Mouse (Mus musculus): Measurements from ENCODE around the gene Scd2.
"Not testable (repeated sequence)": the region's sequence is repeated elsewhere in the genome, so short reads cannot be mapped to it uniquely, and the experiment has no call there.

Scd2 gene

DNA sequence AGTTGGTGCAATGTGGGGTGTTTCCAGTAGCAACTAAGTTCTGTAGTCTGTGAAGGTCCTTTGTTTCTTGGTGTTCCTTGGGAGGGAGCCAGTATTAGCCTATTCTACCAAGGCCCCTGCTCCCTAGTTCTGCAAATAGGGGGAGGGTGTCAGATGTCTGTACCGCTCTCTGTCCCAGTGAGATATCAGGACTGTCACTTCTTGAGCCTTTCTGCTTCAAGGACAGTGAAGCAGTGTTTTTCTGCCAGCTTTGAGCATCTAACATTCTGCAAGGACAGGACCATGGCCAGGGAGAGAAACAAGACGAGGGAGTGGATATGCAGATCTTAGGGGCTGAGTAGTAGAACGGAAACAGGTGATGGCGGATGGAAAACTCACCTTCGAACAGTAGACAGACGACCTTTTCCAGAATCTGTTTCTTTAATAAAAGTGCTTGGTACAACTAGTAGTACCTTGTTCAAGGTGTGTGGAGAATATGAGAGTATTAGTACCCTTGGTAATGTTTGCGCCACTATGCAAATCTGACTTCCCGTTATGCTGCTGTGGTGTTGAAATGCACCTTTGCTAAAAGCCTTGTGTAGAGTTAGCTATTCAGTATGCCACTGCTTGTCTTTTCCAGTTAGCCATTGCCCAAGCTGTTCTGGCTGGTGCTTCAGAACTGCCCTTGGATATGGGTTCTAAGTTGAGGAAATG is 3.7 kb downstream of the Scd2 start:
- DNase-seq (ENCODE audit: low spot score), result no peak

DNA sequence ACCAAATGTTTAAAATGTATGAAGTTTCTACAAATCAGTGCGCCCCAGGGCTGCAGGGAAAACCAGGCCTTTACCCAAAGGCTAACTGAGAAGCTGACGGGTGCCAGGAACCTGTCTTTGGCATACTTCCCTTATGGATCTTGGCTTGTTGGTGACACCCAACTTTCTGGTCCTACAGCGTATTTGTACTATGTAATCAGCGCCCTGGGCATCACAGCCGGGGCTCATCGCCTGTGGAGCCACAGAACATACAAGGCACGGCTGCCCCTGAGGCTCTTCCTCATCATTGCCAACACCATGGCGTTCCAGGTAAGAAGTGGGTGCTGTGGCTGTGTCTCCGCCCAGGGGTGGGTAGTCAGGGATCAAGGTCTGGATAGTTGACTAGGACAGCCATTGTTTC is 4.4 kb downstream of the Scd2 start:
- no peak for DNase-seq (ENCODE audit: low spot score)

DNA sequence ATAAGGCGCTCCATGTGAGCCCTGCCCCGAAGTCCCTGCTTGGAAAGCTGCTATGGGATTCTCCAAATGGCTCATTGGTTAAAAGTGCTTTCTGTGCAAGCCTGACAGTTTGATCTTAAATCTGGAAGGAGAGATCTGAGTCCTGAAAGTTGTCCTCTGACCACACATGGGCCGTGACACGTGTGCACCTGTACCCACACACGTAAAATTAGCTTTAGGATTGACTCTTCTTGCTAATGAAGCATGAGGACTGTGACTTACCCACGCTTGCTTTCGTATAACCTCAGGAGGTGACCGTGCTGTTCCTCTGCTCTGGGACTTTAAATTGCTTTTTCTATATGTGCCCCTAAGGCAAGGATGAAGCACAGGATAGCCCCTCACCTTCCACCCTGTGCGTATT is 5.6 kb downstream of the Scd2 start:
- DNase-seq (ENCODE audit: low spot score), result no peak

DNA sequence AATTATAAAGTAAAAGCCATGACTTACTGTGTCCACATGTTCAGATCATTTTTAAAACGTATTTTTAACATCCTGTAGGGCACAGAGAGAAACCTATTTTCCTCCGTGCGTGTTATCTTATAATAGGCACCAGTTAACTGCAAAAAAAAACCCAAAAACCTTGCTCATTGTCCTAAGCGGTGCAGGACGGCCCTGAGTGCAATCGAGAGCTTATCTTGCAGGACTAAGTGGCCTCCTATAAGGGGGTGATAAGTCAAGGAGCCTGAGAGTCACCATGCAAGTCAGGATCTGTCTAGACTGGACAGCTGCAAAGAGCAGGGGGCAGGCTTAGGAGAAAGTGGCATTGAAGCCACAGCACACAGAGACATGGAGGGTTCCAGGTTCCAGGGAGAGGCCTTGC is 6.4 kb downstream of the Scd2 start:
- DNase-seq (ENCODE audit: low spot score), result no peak

DNA sequence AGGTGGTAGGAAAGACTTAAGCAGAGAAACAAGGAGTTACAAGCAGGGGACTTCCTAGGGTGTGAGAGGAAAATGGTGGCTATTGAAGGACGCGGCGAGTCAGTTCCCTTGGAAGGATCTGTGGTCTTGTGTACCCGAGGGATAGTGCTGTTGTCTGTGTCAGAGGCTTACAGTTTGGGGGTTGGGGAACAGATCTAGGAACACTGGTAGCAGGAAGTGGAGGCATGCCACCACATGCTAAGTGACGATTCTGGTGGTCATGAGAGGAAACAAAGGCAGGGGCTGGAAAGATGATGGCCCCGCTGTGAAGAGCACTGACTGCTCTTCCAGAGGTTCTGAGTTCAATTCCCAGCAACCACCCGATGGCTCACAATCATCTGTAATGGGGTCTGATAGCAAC is 7.0 kb downstream of the Scd2 start:
- no peak for DNase-seq (ENCODE audit: low spot score)

DNA sequence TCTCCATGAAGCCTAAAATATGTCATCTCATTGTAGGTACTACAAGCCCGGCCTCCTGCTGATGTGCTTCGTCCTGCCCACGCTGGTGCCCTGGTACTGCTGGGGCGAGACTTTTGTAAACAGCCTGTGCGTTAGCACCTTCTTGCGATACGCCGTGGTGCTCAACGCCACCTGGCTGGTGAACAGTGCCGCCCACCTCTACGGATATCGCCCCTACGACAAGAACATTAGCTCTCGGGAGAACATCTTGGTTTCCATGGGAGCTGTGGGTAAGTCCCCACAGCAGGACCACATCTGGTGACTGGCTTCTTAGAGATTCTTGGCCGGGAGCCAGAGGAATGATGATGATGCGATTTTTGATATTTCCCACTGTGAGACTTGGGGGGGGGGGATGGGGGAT is 7.7 kb downstream of the Scd2 start:
- DNase-seq (ENCODE audit: low spot score), result no peak

DNA sequence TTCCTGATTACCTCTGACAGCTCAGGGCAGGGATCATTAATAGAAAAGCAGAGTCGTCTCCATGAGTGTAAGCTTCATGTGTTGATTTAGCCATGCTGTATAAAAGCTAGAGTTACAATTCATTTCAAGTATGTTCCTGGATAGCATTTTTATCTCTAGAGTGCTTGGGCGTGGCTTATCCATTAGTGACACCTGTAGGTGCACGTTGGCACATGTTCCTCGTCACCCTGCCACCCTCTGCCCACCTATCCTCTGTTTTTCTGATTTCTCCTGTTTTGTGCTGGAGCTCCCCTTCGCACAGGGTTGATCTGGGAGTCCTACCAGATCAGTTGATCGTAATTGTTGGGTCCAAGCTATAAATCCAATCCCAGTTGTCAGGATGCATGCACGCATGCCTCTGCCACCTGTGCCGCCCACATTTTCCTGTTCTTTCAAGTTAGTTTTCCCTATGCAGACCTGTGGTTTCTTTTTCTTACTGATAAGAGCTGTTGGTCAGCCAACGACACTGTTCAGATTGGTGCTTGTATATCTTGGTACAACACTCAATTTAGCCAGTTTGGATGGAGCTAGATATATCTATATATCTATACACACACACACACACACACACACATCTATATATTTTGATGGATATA is 8.3 kb downstream of the Scd2 start:
- no peak for DNase-seq (ENCODE audit: low spot score)

DNA sequence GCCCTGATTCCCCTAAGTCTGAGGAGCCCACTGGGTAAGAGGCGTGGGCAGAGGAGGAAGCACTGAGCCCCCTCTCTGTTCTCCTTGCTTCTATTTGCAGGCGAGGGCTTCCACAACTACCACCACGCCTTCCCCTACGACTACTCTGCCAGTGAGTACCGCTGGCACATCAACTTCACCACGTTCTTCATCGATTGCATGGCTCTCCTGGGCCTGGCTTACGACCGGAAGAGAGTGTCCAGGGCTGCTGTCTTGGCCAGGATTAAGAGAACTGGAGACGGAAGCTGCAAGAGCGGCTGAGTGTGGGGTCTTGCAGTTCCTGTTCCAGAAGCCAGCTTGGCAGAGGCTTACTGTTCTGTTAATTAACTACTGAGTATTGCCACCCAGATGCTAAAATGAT is 9.4 kb downstream of the Scd2 start:
- DNase-seq (ENCODE audit: low spot score), result no peak

DNA sequence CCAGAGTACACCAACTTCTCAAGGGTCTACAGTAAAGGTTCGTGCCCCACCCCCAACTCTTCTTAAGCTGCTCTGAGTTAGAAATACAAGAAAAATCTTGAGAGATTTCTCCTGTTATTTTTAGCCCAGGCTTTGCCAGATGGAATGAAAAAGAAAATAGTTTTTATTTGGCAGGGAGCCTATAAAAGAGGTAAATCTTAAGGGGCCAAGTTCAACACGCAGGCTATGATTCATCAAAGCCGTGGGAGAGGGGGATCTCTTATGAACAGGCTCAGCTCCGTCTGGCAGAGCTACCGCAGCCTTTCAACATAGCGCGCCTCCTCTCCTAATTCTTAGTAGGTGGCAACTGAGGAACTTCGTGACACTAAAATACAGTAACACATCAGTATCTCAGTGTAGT is 10.0 kb downstream of the Scd2 start:
- no peak for DNase-seq (ENCODE audit: low spot score)

DNA sequence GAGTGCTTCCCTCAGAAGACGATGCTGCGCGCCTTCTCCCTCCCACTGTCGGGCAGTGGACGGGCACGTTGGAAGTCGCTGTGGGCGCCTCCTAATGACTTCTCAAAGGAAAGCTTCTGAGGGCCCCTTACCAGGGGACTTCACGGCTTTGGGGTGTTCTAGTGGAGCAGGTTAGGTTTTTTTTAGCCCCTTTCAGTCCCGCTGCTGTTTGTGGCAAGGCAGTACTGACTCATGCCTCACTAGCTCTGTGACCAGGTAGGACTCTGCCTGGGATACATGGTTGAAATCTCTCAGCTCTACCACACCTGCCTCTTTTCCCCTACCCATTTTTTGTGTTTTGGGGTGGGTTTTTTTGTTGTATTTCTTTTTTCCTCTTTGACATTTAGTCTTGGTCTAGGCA is 10.9 kb downstream of the Scd2 start:
- no peak for DNase-seq (ENCODE audit: low spot score)

DNA sequence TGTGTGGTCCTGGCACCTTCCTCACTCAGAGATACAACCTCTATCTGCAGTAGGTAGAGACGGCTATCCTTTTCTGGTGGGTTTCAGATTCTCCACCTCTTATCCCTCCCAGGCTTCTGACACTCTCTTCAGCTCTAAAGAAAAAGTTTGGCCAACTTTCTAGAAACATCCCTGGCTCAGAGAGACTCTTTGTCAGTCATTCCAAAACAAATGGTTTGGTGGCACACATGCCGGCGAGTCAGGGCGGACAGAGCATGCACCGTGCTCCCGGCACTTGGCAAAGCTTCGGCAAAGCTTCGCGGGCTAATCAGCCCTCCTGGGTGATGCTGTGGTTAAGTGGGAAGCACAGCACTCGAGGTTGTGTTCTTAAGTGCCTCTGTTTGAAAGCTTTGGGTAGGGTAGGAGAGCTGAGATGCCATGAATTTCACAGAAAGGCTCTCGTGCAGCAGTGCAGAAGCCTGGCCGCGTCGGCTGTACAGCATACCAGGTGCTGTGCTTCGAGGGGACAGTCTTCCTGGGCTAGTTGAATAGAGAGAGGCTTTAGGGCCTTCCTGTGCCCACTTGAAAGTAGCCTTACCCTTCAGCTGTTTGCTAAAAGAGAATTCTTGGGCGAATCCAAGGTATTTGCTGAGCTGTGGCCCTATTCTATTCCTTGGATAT is 11.5 kb downstream of the Scd2 start:
- no peak for DNase-seq (ENCODE audit: low spot score)

DNA sequence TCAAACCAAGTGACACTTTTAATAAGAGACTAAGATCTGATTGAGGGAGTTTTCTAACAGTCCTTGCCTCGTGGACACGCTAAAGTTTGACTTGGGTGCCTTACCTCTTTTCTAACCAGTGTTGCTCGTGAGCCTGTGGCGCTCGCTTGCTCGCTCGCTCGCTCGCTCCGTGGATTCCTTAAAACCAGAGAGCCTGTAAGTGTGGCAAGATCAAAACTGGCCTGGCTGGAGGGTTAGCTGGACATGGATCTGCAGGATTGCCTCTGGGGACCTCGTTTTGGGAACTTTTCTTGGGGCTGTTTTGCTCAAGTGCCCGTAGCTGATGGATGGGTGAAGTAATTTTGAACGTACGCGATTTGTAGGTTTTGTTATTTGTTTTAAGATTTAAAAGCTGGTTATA is 12.2 kb downstream of the Scd2 start:
- no peak for DNase-seq (ENCODE audit: low spot score)

DNA sequence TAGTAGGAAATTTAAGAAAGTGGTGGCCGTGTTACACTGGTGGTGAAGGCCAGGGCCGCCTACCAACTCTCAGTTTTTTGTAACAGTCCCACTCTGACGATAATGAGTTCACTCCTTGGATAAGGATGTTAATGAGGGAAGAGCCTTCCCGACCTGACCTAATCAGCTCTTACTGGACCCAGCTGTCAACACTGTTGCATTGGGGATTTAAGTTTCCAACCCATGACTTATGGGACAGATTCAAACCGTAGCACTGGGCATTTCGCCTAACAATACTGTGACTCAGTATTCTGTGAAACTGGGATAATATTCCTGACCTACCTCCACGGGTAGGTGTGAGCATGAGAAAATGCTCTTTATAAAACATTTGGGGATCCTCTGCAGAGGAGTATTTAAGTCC is 12.7 kb downstream of the Scd2 start:
- no peak for DNase-seq (ENCODE audit: low spot score)

DNA sequence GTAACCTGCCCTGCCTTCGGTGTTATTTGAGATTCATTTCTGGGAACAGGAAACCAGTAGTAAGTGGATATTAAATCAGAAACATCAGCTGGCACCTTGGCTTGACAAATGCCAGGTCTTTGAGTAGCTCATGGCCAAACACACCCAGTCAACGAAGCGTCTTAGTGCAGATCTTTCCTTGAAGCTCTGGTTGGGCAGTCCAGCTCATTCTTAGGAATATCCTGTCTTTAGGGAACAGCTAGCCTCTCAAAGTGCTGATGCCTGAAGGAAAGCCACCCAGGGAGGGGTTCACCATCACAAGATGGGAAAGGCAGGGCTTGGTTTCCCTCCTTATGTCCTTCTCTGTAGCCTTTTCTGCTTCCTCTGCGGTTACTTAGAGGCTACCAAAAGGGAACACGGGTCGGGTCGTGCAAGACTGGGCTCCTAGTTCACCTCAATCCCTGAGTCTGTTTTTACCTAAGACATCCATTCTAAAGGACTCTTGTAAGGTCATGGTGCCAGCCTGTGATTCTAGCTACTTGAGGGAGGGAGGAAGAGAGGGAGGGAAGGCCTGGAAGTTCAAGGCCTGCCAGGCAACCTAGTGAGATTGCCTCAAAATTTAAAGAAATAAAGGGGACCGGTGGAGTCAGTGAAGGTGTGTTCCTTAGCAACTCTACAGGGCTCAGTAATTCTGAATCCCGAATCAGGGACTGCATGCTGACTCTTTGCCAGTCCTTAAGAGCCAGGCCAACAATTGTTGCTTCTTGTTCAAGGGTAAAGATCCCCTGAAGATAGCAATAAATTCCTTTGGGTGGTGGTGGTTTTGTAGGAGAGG is 13.8 kb downstream of the Scd2 start:
- DNase-seq (ENCODE audit: low spot score), result no peak

DNA sequence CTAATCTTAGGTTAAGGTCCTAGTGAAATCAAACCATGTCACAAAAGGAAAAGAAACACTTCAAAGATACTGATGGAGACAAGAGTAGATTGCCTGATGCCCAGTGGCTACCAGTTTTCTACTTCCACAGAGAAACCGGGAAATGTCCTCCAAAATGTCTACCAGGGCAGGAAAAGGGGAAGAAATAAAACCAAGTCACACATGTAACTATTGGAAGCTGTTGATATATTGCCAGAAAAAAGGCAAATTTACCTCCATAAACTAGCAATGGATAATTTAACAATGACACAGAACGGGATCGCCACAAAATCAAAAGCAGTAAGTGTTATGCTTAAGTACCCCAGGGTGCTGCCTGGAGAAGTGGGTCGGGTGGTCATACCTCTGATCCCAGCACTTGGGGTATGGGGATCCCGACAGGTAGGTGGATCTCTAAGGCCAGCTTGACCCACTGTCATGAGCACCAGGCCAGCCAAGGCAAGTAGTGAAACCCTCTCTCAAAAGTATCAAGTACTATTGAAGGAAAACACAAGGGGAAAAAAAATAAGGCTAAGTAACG is 14.5 kb downstream of the Scd2 start:
- no peak for DNase-seq (ENCODE audit: low spot score)

DNA sequence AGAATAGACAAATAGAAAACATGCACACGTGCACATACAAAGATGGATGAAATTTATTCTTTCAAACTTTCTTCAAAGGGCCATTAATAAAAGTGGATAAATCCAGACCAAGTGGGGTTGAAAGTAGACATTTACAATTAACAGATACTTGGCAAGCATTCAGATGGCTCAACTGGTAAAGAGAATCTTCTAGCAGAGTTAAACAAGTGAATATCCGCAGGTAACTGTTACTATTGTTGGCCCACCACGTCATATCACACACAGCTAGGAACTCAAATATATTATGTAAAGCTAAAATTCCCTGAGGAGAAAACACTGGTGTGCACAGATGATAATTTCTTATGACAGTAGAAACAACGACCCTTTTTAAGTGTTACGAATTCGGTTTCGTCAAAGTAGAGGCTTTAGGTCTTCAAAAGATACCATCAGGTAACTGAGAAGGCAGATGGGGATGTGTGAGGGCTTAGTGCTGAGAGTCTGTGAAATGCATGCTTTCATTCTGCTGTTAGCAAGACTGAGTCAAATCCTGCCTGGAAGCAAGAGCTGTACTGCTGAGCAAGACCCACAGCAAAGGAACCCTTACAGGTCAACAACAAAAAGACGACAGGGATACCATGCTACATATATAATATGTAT is 15.3 kb downstream of the Scd2 start:
- DNase-seq (ENCODE audit: low spot score), result no peak

DNA sequence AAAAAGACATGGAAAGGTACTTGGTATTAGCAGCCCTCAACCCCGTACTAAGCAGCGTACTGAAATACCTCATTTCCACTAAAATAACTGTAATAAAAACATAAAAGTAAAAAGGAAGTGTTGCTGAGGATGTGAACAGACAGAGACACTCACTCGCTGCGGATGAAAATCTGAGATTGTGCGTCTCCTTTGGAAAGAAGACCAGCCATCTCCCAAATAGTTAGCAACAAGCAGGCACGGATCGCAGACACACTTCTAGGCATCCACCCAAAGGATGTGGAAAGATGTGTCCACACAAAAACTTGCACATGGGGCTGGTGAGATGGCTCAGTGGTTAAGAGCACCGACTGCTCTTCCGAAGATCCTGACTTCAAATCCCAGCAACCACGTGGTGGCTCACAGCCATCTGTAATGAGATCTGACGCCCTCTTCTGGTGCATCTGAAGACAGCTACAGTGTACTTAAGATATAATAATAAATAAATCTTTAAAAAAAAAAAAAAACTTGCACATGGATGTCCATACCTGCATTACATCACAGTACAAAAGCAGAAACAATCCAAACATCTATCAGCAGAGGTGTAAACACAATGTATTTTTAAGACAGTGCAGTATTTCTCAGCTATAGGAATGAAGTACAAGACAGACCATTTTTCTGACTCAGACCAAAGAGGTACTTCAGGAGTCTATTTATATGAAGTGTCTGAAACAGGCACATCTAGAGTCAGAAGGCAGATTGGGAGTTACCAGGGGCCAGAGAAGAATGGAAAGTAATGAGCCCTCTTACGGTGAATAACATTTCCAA is 16.1 kb downstream of the Scd2 start:
- DNase-seq (ENCODE audit: low spot score), result no peak

DNA sequence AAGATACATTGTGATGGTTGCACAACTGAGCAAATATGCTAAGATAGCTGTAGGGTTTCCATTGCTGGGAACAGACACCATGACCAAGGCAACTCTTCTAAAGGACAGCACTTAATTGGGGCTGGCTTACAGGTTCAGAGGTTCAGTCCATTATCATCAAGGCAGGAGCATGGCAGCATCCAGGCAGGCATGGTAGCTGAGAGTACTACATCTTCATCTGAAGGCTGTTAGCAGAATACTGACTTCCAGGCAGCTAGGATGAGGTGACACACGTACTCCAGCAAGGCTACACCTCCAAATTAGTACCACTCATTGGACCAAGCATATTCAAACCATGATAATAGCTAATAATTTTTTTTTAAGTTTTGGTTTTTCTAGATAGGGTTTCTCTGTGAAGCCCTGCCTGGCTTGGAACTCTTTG is 16.7 kb downstream of the Scd2 start:
- DNase-seq (ENCODE audit: low spot score), result not testable (repeated sequence)

DNA sequence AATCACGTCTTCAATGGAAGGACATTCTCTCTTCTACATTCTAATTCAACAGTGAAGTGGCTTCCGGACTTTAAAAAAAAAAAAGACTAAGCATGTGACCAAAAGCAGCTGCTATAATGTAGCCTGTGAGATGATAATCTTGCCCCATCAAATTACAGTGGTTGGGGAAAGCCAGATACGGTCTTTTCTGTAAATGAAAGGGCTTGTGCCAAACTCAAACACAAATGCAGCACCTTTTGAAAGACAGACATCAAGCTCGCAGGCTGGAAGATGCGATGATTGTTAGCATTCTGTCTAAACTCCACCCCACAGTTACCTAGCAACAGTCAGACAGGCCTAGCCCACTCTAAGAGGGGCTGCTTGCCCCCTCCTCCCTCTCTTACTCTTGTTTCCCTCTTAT is 17.3 kb downstream of the Scd2 start:
- DNase-seq (ENCODE audit: low spot score), result no peak

DNA sequence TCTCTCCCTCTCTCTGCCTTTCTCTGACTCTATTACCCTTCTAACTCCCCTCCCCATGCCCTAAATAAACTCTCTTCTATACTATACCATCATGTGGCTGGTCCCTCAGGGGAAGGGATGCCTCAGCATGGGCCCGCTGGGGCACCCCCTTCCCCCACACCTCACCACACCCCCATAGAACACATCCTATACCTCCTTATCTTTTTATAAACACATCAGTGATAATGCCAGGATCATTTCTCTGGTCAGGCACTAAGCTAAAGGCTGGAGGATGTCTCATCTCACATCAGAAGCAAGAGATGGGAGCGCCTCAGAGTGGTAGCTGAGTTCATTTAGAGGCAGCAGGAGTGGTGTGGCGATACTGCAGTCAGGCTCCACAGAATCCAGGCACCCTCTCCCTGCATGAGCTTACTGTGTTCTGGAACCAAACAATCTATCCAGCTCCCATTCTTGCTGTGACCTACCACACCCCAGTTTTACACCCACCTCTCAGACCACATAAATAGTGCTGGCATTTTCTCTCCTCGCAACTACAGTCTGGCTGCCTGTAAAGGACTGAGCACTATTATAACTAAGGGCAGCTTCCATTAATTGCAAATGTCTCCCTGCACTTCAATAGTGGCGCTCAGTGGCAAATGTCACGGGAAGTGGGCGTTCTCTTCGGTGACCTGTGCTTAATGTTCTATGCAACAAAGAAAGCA is 18.0 kb downstream of the Scd2 start:
- no peak for DNase-seq (ENCODE audit: low spot score)

DNA sequence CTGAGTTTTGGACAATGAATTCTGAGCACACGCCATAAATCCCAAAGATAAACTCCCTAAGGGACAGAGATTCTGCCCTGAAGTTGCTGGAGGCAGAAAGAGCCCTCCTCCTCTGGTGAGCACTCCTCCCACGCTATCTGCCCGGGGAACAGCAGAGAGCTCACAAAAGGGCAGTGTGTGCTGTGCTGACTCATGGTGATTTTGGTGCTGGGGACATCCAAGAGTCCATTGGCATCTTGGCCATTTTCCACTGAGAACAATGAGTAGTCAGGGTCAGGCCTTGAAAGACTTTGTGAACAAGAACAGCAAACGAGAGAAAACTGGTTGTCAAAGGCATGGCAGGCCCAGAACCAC is 18.5 kb downstream of the Scd2 start:
- DNase-seq (ENCODE audit: low spot score), result no peak
